Mouse (Mus musculus) heart, adult 9 months (tissue): ENCODE measurements around the gene Spcs2.
"Not testable (repeated sequence)": the region's sequence is repeated elsewhere in the genome, so short reads cannot be mapped to it uniquely, and the experiment has no call there.

Experiments
- DNase-seq, 2 experiments: peaks; one replicate each; pipeline ENCODE4 v3.0.0; 2022; ENCODE audit warnings: low spot score in 2 of 2

The Spcs2 gene

GRCm38 (mm10) chr7:99824649-99825483 lies 38.4 kb downstream of the Spcs2 start:
- no peak for DNase-seq

- DNase-seq, result no peak
These were observed 40.1 kb downstream of the Spcs2 start for GRCm38 (mm10) chr7:99823045-99823663.

GRCm38 (mm10) chr7:99822426-99822825 lies 40.8 kb downstream of the Spcs2 start:
- no peak for DNase-seq

GRCm38 (mm10) chr7:99821953-99822352 lies 41.3 kb downstream of the Spcs2 start:
- no peak for DNase-seq

GRCm38 (mm10) chr7:99818181-99818725 lies 45.0 kb downstream of the Spcs2 start:
- peak in 1 of 2 experiments; percentile 37 for DNase-seq

- no peak for DNase-seq
These were observed 49.9 kb downstream of the Spcs2 start for GRCm38 (mm10) chr7:99813394-99813793.

GRCm38 (mm10) chr7:99811661-99812060 lies 51.6 kb downstream of the Spcs2 start:
- DNase-seq, result no peak

GRCm38 (mm10) chr7:99810814-99811213 lies 52.4 kb downstream of the Spcs2 start:
- DNase-seq, result no peak

- not testable (repeated sequence) for DNase-seq
These were observed 56.2 kb downstream of the Spcs2 start for GRCm38 (mm10) chr7:99807043-99807442.

GRCm38 (mm10) chr7:99805340-99805739 lies 57.9 kb downstream of the Spcs2 start:
- DNase-seq, result no peak

- DNase-seq, result not testable (repeated sequence)
These were observed 59.2 kb downstream of the Spcs2 start for GRCm38 (mm10) chr7:99804033-99804432.

GRCm38 (mm10) chr7:99803535-99803934 lies 59.7 kb downstream of the Spcs2 start:
- no peak for DNase-seq

- no peak for DNase-seq
These were observed 64.1 kb downstream of the Spcs2 start for GRCm38 (mm10) chr7:99799118-99799517.

- DNase-seq, result peak; percentile 51 to 67
These were observed 65.2 kb downstream of the Spcs2 start for GRCm38 (mm10) chr7:99797911-99798647.

GRCm38 (mm10) chr7:99797261-99797660 lies 66.0 kb downstream of the Spcs2 start:
- DNase-seq, result no peak

- DNase-seq, result no peak
These were observed 66.8 kb downstream of the Spcs2 start for GRCm38 (mm10) chr7:99796471-99796870.

- no peak for DNase-seq
These were observed 67.9 kb downstream of the Spcs2 start for GRCm38 (mm10) chr7:99795192-99795981.

GRCm38 (mm10) chr7:99794096-99794495 lies 69.2 kb downstream of the Spcs2 start:
- DNase-seq, result no peak

- DNase-seq, result no peak
These were observed 72.4 kb downstream of the Spcs2 start for GRCm38 (mm10) chr7:99790816-99791215.

GRCm38 (mm10) chr7:99788563-99788962 lies 74.7 kb downstream of the Spcs2 start:
- DNase-seq, result peak; percentile 26 to 41

- DNase-seq, result no peak
These were observed 75.3 kb downstream of the Spcs2 start for GRCm38 (mm10) chr7:99787935-99788334.
